Mouse (Mus musculus): ENCODE results near the gene Arhgef10l. TPM values are rescaled to one million over a fixed set of nuclear protein-coding genes. Genes with fewer than 3 reads are reported as not detected.

The Arhgef10l gene
- total and polyA plus RNA-seq, 2 experiments = 17.7 to 69.9 TPM

- TF ChIP-seq CTCF (IDR thresholded peaks at IDR 0.05; ENCODE audit: low read depth, low read length) (no peak), POLR2A (IDR thresholded peaks at IDR 0.05; ENCODE audit: extremely low read depth, insufficient read depth, low read length) (no peak)
- Histone ChIP-seq H3K27ac (replicated peaks; ENCODE audit: insufficient read depth, low read depth, low read length) (no peak overlapping the region), H3K4me3 (ENCODE audit: insufficient read depth, low read depth, low read length) (no peak overlapping the region), H3K4me1 (ENCODE audit: control insufficient read depth, insufficient read depth, low read length) (peaks cover 13% of the 10 kb centered on the region), H3K36me3 (ENCODE audit: control insufficient read depth, insufficient read depth, low read length) (peaks cover 3% of the 10 kb centered on the region), H3K79me2 (ENCODE audit: control insufficient read depth, insufficient read depth, low read length) (peaks cover 11% of the 10 kb centered on the region; the same call in 1 of the 2 replicates), H3K9ac (ENCODE audit: low read depth, low read length) (no peak overlapping the region), H3K27me3 (ENCODE audit: control insufficient read depth, insufficient read depth, low read length) (no peaks in the 10 kb centered on the region)
- 87% methylated on average over 6 of the region's 6 CpGs for WGBS
- no peak for DNase-seq (ENCODE audit: extremely low read depth, low read depth, low spot score)
These were observed 51.7 kb downstream of the Arhgef10l start for GRCm38 (mm10) chr4:140614145-140614544.

DNA sequence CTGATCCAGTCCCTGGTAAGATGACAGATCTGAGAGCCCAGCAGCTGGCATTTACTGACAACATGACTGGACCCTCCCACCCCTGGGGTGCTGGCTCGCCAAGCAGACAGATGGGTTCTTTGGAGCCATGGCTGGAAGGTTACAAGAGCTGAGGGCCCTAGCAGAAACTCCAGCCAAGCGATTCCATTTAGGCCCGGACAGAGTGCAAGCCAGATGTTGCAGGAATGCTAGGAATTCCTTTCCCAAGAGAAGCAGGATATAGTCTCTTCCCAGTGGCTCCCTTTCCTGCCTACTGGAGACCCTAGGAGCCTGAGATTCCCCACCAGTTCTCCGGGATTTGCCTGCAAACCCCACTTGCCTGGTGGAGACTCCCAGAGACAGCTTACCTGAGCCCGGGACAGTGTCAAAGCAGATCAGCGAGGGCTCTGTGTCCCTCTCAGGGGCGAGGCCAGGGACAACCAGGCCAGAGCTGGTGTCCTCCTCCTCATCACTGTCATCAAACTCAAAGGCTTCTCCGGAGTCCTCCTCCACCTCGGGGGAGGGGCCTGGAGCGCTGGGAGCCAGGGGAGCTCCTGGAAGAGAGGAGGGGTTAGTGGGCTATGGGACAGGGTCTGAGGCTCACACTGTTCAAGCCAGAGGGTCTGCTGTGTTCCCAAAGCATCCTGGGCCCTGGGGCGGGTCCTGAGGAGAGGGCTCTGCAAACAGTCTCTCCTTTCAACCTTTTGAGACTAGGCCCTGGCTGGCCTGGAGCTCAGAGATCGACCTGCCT lies 54.8 kb downstream of the Arhgef10l start:
- TF ChIP-seq POLR2A (IDR thresholded peaks at IDR 0.05; ENCODE audit: extremely low read depth, insufficient read depth, low read length) (no peak), CTCF (IDR thresholded peaks at IDR 0.05; ENCODE audit: low read depth, low read length) (no peak)
- Histone ChIP-seq H3K4me1 (ENCODE audit: control insufficient read depth, insufficient read depth, low read length) (peaks cover 6% of the 10 kb centered on the region), H3K4me3 (ENCODE audit: insufficient read depth, low read depth, low read length) (no peak overlapping the region), H3K79me2 (ENCODE audit: control insufficient read depth, insufficient read depth, low read length) (peaks cover 11% of the 10 kb centered on the region; the same call in 1 of the 2 replicates), H3K27ac (replicated peaks; ENCODE audit: insufficient read depth, low read depth, low read length) (no peak overlapping the region), H3K27me3 (ENCODE audit: control insufficient read depth, insufficient read depth, low read length) (no peaks in the 10 kb centered on the region), H3K9ac (ENCODE audit: low read depth, low read length) (no peak overlapping the region), H3K36me3 (ENCODE audit: control insufficient read depth, insufficient read depth, low read length) (peaks cover 5% of the 10 kb centered on the region)
- DNase-seq (ENCODE audit: extremely low read depth, low read depth, low spot score) = no peak
- WGBS = 70% methylated on average over 12 of the region's 12 CpGs

DNA sequence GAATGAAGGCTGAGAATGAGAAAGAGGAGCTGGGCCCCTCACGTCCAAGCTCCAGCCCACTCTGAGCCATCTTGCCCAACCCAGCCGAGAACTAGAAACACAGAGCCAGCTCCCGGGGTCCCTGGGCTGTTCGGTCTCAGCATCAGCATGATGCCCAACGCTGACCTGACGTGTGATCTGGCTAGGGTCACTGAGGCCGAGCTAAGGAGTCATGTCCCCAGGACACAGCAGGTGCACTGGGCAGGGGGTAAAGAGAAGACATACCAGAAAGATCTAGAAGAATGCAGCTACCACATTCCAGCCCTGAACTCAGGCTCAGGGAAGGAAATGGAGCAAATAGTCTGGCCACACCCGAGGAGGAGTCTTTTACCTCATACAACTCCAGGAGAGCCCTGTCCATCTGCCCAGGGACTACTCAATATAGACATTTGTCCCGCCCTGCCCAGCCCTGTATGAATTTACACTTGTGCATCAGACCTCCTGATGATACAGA lies 57.5 kb downstream of the Arhgef10l start:
- Histone ChIP-seq H3K27me3 (ENCODE audit: control insufficient read depth, insufficient read depth, low read length) (no peaks in the 10 kb centered on the region), H3K36me3 (ENCODE audit: control insufficient read depth, insufficient read depth, low read length) (peaks cover 5% of the 10 kb centered on the region), H3K9ac (ENCODE audit: low read depth, low read length) (no peak overlapping the region), H3K27ac (replicated peaks; ENCODE audit: insufficient read depth, low read depth, low read length) (no peak overlapping the region), H3K4me3 (ENCODE audit: insufficient read depth, low read depth, low read length) (no peak overlapping the region), H3K79me2 (ENCODE audit: control insufficient read depth, insufficient read depth, low read length) (no peaks in the 10 kb centered on the region), H3K4me1 (ENCODE audit: control insufficient read depth, insufficient read depth, low read length) (no peaks in the 10 kb centered on the region)
- TF ChIP-seq POLR2A (IDR thresholded peaks at IDR 0.05; ENCODE audit: extremely low read depth, insufficient read depth, low read length) (no peak), CTCF (IDR thresholded peaks at IDR 0.05; ENCODE audit: low read depth, low read length) (no peak)
- no peak for DNase-seq (ENCODE audit: extremely low read depth, low read depth, low spot score)
- WGBS = 92% methylated on average over 9 of the region's 9 CpGs

DNA sequence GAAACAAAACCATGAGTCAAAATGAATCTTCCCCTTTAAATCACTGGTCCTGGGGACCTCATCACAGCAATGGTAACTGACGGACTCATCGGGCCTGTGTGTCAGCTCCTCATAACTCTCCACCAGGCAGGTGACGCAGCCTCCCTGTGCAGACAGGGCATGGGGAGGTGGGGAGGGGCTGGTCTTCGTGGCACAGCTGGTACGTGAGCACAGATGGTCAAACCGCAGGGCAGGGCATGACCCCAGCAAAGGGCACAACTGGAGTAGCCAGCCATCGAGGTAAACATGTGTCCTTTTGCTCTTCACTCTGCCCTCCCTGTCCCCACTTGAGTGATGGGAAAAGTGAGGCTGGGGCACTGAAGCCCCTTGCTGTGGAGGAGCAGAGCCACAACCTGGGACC lies 59.0 kb downstream of the Arhgef10l start:
- Histone ChIP-seq H3K4me3 (ENCODE audit: insufficient read depth, low read depth, low read length) (no peak overlapping the region), H3K36me3 (ENCODE audit: control insufficient read depth, insufficient read depth, low read length) (peaks cover 5% of the 10 kb centered on the region), H3K79me2 (ENCODE audit: control insufficient read depth, insufficient read depth, low read length) (no peaks in the 10 kb centered on the region), H3K9ac (ENCODE audit: low read depth, low read length) (no peak overlapping the region), H3K27me3 (ENCODE audit: control insufficient read depth, insufficient read depth, low read length) (no peaks in the 10 kb centered on the region), H3K4me1 (ENCODE audit: control insufficient read depth, insufficient read depth, low read length) (peaks cover 4% of the 10 kb centered on the region), H3K27ac (replicated peaks; ENCODE audit: insufficient read depth, low read depth, low read length) (no peak overlapping the region)
- WGBS = 61% methylated on average over 7 of the region's 7 CpGs
- TF ChIP-seq POLR2A (IDR thresholded peaks at IDR 0.05; ENCODE audit: extremely low read depth, insufficient read depth, low read length) (no peak), CTCF (IDR thresholded peaks at IDR 0.05; ENCODE audit: low read depth, low read length) (no peak)
- DNase-seq (ENCODE audit: extremely low read depth, low read depth, low spot score) = no peak

GRCm38 (mm10) chr4:140606197-140606596 lies 59.6 kb downstream of the Arhgef10l start:
- peaks cover 5% of the 10 kb centered on the region for H3K36me3 ChIP-seq (ENCODE audit: control insufficient read depth, insufficient read depth, low read length)
- H3K4me1 ChIP-seq (ENCODE audit: control insufficient read depth, insufficient read depth, low read length) = peaks cover 4% of the 10 kb centered on the region
- H3K27ac ChIP-seq (replicated peaks; ENCODE audit: insufficient read depth, low read depth, low read length) = no peak overlapping the region
- TF ChIP-seq POLR2A (IDR thresholded peaks at IDR 0.05; ENCODE audit: extremely low read depth, insufficient read depth, low read length) (no peak), CTCF (IDR thresholded peaks at IDR 0.05; ENCODE audit: low read depth, low read length) (no peak)
- no peaks in the 10 kb centered on the region for H3K27me3 ChIP-seq (ENCODE audit: control insufficient read depth, insufficient read depth, low read length)
- WGBS = 57% methylated on average over 7 of the region's 7 CpGs
- DNase-seq (ENCODE audit: extremely low read depth, low read depth, low spot score) = no peak
- no peak overlapping the region for H3K4me3 ChIP-seq (ENCODE audit: insufficient read depth, low read depth, low read length)
- no peak overlapping the region for H3K9ac ChIP-seq (ENCODE audit: low read depth, low read length)
- H3K79me2 ChIP-seq (ENCODE audit: control insufficient read depth, insufficient read depth, low read length) = no peaks in the 10 kb centered on the region

DNA sequence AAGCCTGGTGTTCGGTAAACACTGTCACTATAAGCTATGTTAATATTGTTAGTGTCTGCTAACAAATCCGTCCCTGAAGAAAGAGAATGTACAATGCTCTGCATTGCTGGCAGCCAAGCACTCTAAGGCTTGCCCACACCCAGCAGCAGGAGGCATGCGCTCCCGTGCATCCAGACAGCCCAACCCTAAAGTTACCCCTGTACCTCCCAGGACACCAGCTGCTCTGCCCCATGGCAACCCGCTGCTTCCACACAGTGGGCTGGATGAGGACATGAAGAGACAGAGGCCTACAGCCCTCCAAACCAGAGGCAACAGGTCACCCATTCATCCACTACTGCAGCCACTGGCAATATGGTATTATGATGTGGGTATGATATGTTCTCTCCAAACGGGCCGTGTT lies 60.0 kb downstream of the Arhgef10l start:
- no peak for TF ChIP-seq POLR2A (IDR thresholded peaks at IDR 0.05; ENCODE audit: extremely low read depth, insufficient read depth, low read length)
- TF ChIP-seq CTCF (IDR thresholded peaks at IDR 0.05; ENCODE audit: low read depth, low read length) = no peak
- Histone ChIP-seq H3K27ac (replicated peaks; ENCODE audit: insufficient read depth, low read depth, low read length) (no peak overlapping the region), H3K27me3 (ENCODE audit: control insufficient read depth, insufficient read depth, low read length) (no peaks in the 10 kb centered on the region), H3K36me3 (ENCODE audit: control insufficient read depth, insufficient read depth, low read length) (peaks cover 5% of the 10 kb centered on the region), H3K4me3 (ENCODE audit: insufficient read depth, low read depth, low read length) (no peak overlapping the region), H3K79me2 (ENCODE audit: control insufficient read depth, insufficient read depth, low read length) (no peaks in the 10 kb centered on the region), H3K4me1 (ENCODE audit: control insufficient read depth, insufficient read depth, low read length) (peaks cover 4% of the 10 kb centered on the region), H3K9ac (ENCODE audit: low read depth, low read length) (no peak overlapping the region)
- WGBS = 85% methylated on average over 7 of the region's 7 CpGs
- no peak for DNase-seq (ENCODE audit: extremely low read depth, low read depth, low spot score)

Data from liver, adult 2 months (tissue).